Mouse (Mus musculus) megakaryocyte, adult 5-6 weeks (primary cell): Measurements from ENCODE around the gene Olfr473. TPM values are rescaled to one million over a fixed set of nuclear protein-coding genes. Genes with fewer than 3 reads are reported as not detected.
A peak's percentile ranks its signal among the peaks of the same experiment; 100 is the strongest.

Experiments
- ATAC-seq: 2 replicates; pipeline ENCODE4 v1.8.0; 2016; ENCODE audit warnings: mild to moderate bottlenecking, inconsistent platforms; ENCODE audit not compliant: poor library complexity, severe bottlenecking
- total RNA-seq, 2 experiments: library from RNA; stranded (forward) in 1 of 2; stranded (reverse) in 1 of 2; fragments of 153-499, 151-499 nt in 1 of 2; fragments of 221-1000, 200-1000 nt in 1 of 2; gene quantifications; 2 replicates each; pipeline versions ENCODE4 v1.2.3 to v1.2.4; 2015 to 2017

The Olfr473 gene
- total RNA-seq (2015) (not detected in 2 replicates), total RNA-seq (2017) (not detected in 2 replicates)

DNA sequence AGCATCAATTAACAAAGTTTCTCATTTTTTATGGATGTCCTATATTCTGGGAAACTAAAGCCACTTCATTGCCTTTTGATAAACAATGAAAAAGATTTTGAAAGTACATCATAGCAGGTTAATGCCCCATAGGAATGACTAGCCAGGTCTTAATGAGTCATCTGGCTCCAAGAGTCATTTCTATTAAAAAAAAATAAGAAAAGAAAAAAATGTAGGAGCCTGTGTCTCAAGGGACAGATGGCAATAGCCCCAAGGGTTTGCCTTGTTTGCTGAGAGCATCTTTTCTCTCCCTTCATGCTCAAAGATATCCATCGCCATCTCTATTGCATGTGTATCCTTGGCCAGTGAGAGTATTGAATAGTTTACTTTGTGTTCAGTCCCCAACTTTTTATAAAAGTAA lies at the start of gene Olfr473:
Gene Olfr473 (plus strand): TSS at position 301 of the 400 bp plus-strand sequence.
- ATAC-seq, result no peak

DNA sequence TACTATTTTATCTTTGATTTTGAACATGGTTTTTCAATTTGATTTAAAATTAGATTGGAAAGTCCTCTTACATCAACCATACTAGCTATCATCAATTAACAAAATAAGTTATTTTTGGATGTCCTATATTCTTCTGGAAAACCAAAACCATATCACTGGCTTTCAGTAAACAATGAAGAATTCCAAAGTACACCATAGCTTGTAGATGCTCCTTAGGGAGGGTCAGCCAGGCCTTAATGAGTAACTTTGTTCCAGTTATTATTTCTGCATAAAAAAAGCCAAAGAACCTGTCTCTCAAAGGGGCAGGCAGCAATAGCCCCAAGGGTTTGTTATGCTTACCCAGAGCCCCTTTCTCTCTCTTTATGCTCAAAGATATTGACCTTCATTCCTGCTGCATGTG lies 32.6 kb upstream of the Olfr473 start, which contains the start of gene Olfr472:
Gene Olfr472 (plus strand): TSS at position 301 of the 400 bp plus-strand sequence.
- no peak for ATAC-seq

DNA sequence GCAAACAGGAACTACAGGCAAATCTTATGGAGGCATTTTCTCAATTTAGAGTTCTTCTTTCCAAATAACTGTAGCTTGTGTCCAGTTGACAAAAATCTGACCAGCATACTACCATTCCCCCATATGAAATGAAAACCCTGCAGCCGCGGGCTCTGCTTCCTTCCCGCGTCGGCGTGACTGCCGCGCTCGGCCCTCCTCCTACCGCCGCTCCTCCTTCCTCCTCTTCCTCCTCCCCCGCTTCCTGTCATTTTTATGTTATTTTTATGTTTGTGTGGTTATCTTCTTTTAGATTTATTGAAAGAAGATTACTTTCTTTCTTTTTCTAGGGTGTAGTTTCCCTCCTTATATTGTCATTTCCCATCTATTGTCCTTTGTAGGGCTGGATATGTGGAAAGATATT lies 22.3 kb downstream of the Olfr473 start:
- peak; percentile 74 for ATAC-seq

DNA sequence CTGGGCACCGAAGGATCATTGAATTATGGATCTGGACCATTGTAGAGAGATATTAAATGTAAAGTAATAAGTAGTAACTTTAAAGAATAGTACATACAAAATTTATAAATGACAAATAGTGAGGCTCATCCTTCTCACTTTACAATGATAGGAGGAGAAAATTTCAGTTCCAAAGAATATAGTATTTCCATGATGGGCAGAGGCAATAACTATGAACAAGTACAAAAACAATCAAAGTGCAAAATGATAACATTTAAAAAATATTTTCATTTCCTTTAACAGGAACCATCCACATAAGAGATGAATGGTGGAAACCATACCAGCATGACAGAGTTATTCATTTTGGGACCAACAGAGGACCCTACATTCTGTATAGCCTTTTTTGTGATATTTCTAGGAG lies 24.1 kb downstream of the Olfr473 start, which contains the start of gene Olfr474:
Gene Olfr474 (plus strand): TSS at position 301 of the 400 bp plus-strand sequence.
- no peak for ATAC-seq

DNA sequence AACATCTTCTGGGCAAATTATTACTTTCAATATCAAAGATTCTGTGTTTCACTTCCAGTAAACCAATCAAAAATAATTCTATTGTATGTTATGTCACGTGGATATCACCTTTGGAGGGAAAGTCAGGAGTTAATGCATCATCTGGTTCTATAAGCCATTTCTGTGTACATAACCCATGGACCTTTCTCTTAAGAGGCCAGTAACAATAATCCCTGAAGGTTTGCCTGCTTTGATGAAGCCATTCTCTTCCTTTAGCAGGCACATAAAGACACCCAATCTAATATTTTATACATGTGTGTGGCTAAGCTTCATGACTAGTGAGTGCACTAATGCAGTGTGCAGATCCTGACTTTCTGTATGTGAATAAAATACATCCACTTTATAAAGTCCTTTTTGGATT lies 34.3 kb downstream of the Olfr473 start, which contains the start of gene Olfr476:
Gene Olfr476 (plus strand): TSS at position 301 of the 400 bp plus-strand sequence.
- ATAC-seq, result no peak

Other genes starting within 250 kb of the Olfr473 start
- gene Cyb5r2, start 172.4 kb upstream of the Olfr473 start, total RNA-seq (2015), result not detected in 2 replicates
- gene Cyb5r2, start 172.4 kb upstream of the Olfr473 start, total RNA-seq (2017), result not detected in 2 replicates
- gene Ovch2, start 129.2 kb upstream of the Olfr473 start, total RNA-seq (2015), result not detected in 2 replicates
- gene Ovch2, start 129.2 kb upstream of the Olfr473 start, total RNA-seq (2017), result not detected in 2 replicates
- not detected in 2 replicates for gene Olfr467, start 118.2 kb upstream of the Olfr473 start, total RNA-seq (2015)
- gene Olfr467, start 118.2 kb upstream of the Olfr473 start, total RNA-seq (2017), result not detected in 2 replicates
- gene Olfr469, start 104.9 kb upstream of the Olfr473 start, total RNA-seq (2015), result not detected in 2 replicates
- not detected in 2 replicates for gene Olfr469, start 104.9 kb upstream of the Olfr473 start, total RNA-seq (2017)
- gene Olfr470, start 83.0 kb upstream of the Olfr473 start, total RNA-seq (2015), result not detected in 2 replicates
- not detected in 2 replicates for gene Olfr470, start 83.0 kb upstream of the Olfr473 start, total RNA-seq (2017)
- gene Olfr472, start 32.5 kb upstream of the Olfr473 start, total RNA-seq (2015), result not detected in 2 replicates
- not detected in 2 replicates for gene Olfr472, start 32.5 kb upstream of the Olfr473 start, total RNA-seq (2017)
- not detected in 2 replicates for gene Olfr474, start 24.2 kb downstream of the Olfr473 start, total RNA-seq (2015)
- not detected in 2 replicates for gene Olfr474, start 24.2 kb downstream of the Olfr473 start, total RNA-seq (2017)
- gene Olfr476, start 34.4 kb downstream of the Olfr473 start, total RNA-seq (2015), result not detected in 2 replicates
- not detected in 2 replicates for gene Olfr476, start 34.4 kb downstream of the Olfr473 start, total RNA-seq (2017)
- not detected in 2 replicates for gene Olfr477, start 56.2 kb downstream of the Olfr473 start, total RNA-seq (2015)
- not detected in 2 replicates for gene Olfr477, start 56.2 kb downstream of the Olfr473 start, total RNA-seq (2017)
- not detected in 2 replicates for gene Olfr478, start 103.5 kb downstream of the Olfr473 start, total RNA-seq (2015)
- gene Olfr478, start 103.5 kb downstream of the Olfr473 start, total RNA-seq (2017), result not detected in 2 replicates
- not detected in 2 replicates for gene Olfr479, start 120.2 kb downstream of the Olfr473 start, total RNA-seq (2015)
- gene Olfr479, start 120.2 kb downstream of the Olfr473 start, total RNA-seq (2017), result not detected in 2 replicates
- gene Olfr480, start 136.9 kb downstream of the Olfr473 start, total RNA-seq (2015), result not detected in 2 replicates
- not detected in 2 replicates for gene Olfr480, start 136.9 kb downstream of the Olfr473 start, total RNA-seq (2017)
- not detected in 2 replicates for gene Olfr481, start 149.4 kb downstream of the Olfr473 start, total RNA-seq (2015)
- gene Olfr481, start 149.4 kb downstream of the Olfr473 start, total RNA-seq (2017), result not detected in 2 replicates
- gene Olfr482, start 167.1 kb downstream of the Olfr473 start, total RNA-seq (2015), result not detected in 2 replicates
- gene Olfr482, start 167.1 kb downstream of the Olfr473 start, total RNA-seq (2017), result not detected in 2 replicates
- gene Olfr483, start 170.4 kb downstream of the Olfr473 start, total RNA-seq (2015), result not detected in 2 replicates
- not detected in 2 replicates for gene Olfr483, start 170.4 kb downstream of the Olfr473 start, total RNA-seq (2017)
- gene Olfr484, start 197.0 kb downstream of the Olfr473 start, total RNA-seq (2015), result not detected in 2 replicates
- not detected in 2 replicates for gene Olfr484, start 197.0 kb downstream of the Olfr473 start, total RNA-seq (2017)
- not detected in 2 replicates for gene Olfr485, start 229.4 kb downstream of the Olfr473 start, total RNA-seq (2015)
- gene Olfr485, start 229.4 kb downstream of the Olfr473 start, total RNA-seq (2017), result not detected in 2 replicates
- gene Olfr486, start 242.3 kb downstream of the Olfr473 start, total RNA-seq (2015), result not detected in 2 replicates
- gene Olfr486, start 242.3 kb downstream of the Olfr473 start, total RNA-seq (2017), result not detected in 2 replicates